Mouse (Mus musculus): ENCODE results near the gene Map2k1. TPM values are rescaled to one million over a fixed set of nuclear protein-coding genes. Genes with fewer than 3 reads are reported as not detected.
A peak's percentile ranks its signal among the peaks of the same experiment; 100 is the strongest.
"Not testable (repeated sequence)": the region's sequence is repeated elsewhere in the genome, so short reads cannot be mapped to it uniquely, and the experiment has no call there.

Gene Map2k1
- total RNA-seq, 4 experiments from 2014 or later: 290 to 306 (median 301) TPM

DNA sequence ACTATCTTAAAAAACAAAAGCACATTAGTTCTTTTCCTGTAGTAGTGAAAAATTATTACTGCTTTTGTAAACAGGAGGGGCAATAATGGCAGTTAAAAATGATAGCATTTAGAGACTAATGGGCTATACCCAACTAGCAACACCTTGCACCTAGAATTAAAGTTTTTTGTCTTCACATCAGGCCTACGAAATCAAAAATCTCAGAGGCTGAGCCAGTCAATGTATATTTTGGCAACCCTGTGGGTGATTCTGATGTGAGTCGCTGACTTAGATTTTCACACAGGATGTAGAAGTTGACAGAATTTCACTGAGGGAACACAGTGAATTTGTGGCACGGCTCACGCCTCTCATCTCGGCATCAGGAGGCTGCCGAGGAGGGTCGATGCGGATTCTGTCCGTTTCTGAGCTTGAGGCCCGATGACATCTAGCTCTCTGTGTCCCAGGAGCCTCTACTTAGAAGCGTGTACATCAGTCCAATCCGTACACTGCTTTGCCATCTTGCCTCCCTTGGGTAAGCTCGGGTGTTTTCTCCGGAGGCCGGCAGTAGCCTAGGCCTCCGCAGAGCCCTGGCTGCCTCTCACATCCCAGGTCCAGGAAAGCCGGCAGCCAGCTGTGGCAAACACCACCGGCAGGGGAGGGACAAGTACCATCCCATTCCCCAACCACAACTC, 81.2 kb downstream of the Map2k1 start:
- no peak for DNase-seq (ENCODE audit: low spot score in 2 of 2)

DNA sequence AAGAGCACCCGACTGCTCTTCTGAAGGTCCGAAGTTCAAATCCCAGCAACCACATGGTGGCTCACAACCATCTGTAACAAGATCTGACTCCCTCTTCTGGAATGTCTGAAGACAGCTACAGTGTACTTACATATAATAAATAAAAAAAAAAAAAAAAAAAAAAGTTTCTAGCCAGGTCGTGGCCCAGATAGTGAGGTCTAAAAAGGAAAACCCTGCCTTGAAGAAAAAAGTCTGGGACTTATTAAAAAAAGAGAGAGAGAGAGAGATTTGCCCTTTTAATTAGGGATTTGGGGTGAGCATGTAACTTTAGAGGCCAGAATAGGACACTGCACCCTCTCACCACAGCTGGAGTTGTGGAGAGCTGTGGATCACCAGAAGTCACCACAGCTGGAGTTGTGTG, 83.5 kb downstream of the Map2k1 start:
- DNase-seq (ENCODE audit: low spot score in 2 of 2): not testable (repeated sequence)

DNA sequence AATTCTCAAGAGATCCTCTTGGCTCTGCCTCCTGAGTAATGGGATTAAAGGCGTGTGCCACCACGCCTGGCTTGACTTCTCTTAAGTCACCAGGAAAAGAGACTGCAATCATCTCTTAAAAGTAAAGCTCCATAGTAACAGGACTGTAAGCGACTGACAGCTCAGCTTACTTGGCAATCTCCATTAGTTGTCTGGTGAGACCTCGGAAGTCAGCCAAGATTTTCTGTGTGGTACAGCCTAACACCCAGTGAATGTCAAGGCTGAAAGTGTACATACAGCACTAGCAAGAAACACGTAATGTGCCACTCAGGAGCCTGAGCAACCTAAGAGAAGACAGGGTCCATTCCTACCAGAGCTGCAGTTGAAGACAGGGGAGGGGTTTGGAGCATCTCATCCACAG, 93.0 kb downstream of the Map2k1 start:
- DNase-seq (ENCODE audit: low spot score in 2 of 2): no peak

- DNase-seq (ENCODE audit: low spot score in 2 of 2): no peak
Measured at GRCm38 (mm10) chr9:64156641-64157040, 96.8 kb downstream of the Map2k1 start.

GRCm38 (mm10) chr9:64139879-64140278, 113.6 kb downstream of the Map2k1 start:
- DNase-seq (ENCODE audit: low spot score in 2 of 2): no peak

DNA sequence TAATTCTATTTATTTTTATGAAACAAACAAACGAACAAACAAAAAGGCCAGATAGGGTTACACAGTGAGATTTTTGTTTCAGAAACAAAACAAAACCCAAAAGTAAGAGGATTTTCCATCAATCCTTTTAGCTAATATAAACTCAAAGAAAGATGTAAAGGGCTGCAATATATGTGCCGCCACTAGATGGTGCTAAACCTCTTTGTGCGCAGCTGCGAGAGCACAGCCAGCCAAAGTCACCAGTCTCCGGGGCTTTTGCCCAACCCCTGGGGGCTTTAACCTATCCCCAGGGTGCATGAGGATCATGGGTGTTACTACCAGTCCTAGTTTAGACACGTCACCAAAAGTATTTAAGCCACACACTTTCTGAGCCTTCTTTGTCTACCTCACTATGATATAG, 114.5 kb downstream of the Map2k1 start:
- peak in 1 of 2 experiments; percentile 63 for DNase-seq (ENCODE audit: low spot score in 2 of 2)

Small RNA genes within 50 kb of the gene (microRNA-seq; reads per million reads assigned to microRNA genes)
- gene Gm24106: 0 reads per million in 2 experiments

Other genes with a start within 250 kb of the Map2k1 start
- 1 to 10 TPM; 1.7 to 2.5 (median 2.0) TPM for gene Smad6, start 231.6 kb downstream of the Map2k1 start, total RNA-seq (2022)
- gene Lctl, start 136.5 kb downstream of the Map2k1 start, total RNA-seq (2022): under 1 TPM in 1 of 4 experiments, not detected in 3; 0.76 TPM
- gene Zwilch, start 80.5 kb downstream of the Map2k1 start, total RNA-seq (2022): 1 to 10 TPM; 4.6 to 6.8 (median 5.6) TPM
- 100 to 1,000 TPM; 522 to 674 (median 595) TPM for gene Rpl4, start 80.3 kb downstream of the Map2k1 start, total RNA-seq (2022)
- 10 to 100 TPM; 16.5 to 19.2 (median 16.7) TPM for gene Snapc5, start 74.4 kb downstream of the Map2k1 start, total RNA-seq (2022)
- 1 to 10 TPM; 1.8 to 3.8 (median 3.0) TPM for gene Uchl4, start 18.4 kb downstream of the Map2k1 start, total RNA-seq (2022)
- 10 to 100 TPM; 11.7 to 23.6 (median 17.9) TPM for gene Tipin, start 27.9 kb upstream of the Map2k1 start, total RNA-seq (2022)
- 10 to 100 TPM; 28.9 to 30.1 (median 29.6) TPM for gene Dis3l, start 87.7 kb upstream of the Map2k1 start, total RNA-seq (2022)
- 10 to 100 TPM; 11.7 to 16.9 (median 14.2) TPM for gene Megf11, start 132.0 kb upstream of the Map2k1 start, total RNA-seq (2022)